Mouse (Mus musculus) T-helper 2 cell (primary cell): ENCODE data around the gene Hpn.

Source experiments
- in situ Hi-C: fragments of 300-600 bp; cut with MboI, MseI; formaldehyde crosslinking; loops from one replicate; pipeline ENCODE4 v1.15.1; 2025; ENCODE audit warnings: high pct_unique_total_duplicates

Hpn gene

GRCm38 (mm10) chr7:31145596-31146160, 30.6 kb upstream of the Hpn start:
- in situ Hi-C loops = no loop called here

GRCm38 (mm10) chr7:31144886-31145285, 29.8 kb upstream of the Hpn start:
- in situ Hi-C loops = no loop called here

- in situ Hi-C loops = no loop called here
These were observed 25.9 kb upstream of the Hpn start for GRCm38 (mm10) chr7:31140941-31141340.

GRCm38 (mm10) chr7:31140302-31140701, 25.2 kb upstream of the Hpn start:
- in situ Hi-C loops = no loop called here

GRCm38 (mm10) chr7:31139765-31140164, 24.7 kb upstream of the Hpn start:
- in situ Hi-C loops = no loop called here

GRCm38 (mm10) chr7:31135717-31136116, 20.6 kb upstream of the Hpn start:
- in situ Hi-C loops = no loop called here

- in situ Hi-C loops = loop anchor here (5.0 kb wide), 1 partner anchor 45 kb away; no protein-coding TSS in a partner anchor
These were observed 16.8 kb upstream of the Hpn start for GRCm38 (mm10) chr7:31131866-31132265.

GRCm38 (mm10) chr7:31130841-31131240, 15.8 kb upstream of the Hpn start:
- in situ Hi-C loops = loop anchor here (5.0 kb wide), 1 partner anchor 46 kb away; no protein-coding TSS in a partner anchor

- in situ Hi-C loops = loop anchor here (5.0 kb wide), 1 partner anchor 47 kb away; no protein-coding TSS in a partner anchor
These were observed 15.1 kb upstream of the Hpn start for GRCm38 (mm10) chr7:31130197-31130596.

- in situ Hi-C loops = no loop called here
These were observed 13.1 kb upstream of the Hpn start for GRCm38 (mm10) chr7:31128157-31128705.

GRCm38 (mm10) chr7:31126851-31127724, 12.0 kb upstream of the Hpn start, which contains the start of gene Scn1b:
Gene Scn1b, minus strand, starts transcription at chr7:31127003.
- in situ Hi-C loops = no loop called here

GRCm38 (mm10) chr7:31126211-31126751, 11.2 kb upstream of the Hpn start:
- in situ Hi-C loops = no loop called here

- in situ Hi-C loops = no loop called here
These were observed 10.0 kb upstream of the Hpn start for GRCm38 (mm10) chr7:31125116-31125515.

GRCm38 (mm10) chr7:31124381-31124780, 9.3 kb upstream of the Hpn start:
- in situ Hi-C loops = no loop called here

- in situ Hi-C loops = no loop called here
These were observed 8.6 kb upstream of the Hpn start for GRCm38 (mm10) chr7:31123697-31124096.

- in situ Hi-C loops = no loop called here
These were observed 7.8 kb upstream of the Hpn start for GRCm38 (mm10) chr7:31122641-31123631.

- in situ Hi-C loops = no loop called here
These were observed 4.5 kb upstream of the Hpn start for GRCm38 (mm10) chr7:31119556-31119955.

GRCm38 (mm10) chr7:31118486-31118885, 3.4 kb upstream of the Hpn start:
- in situ Hi-C loops = no loop called here

GRCm38 (mm10) chr7:31117465-31117864, 2.4 kb upstream of the Hpn start:
- in situ Hi-C loops = no loop called here

- in situ Hi-C loops = no loop called here
These were observed 1.6 kb upstream of the Hpn start for GRCm38 (mm10) chr7:31116721-31117145.

- in situ Hi-C loops = no loop called here
These were observed 525 bp upstream of the Hpn start for GRCm38 (mm10) chr7:31115587-31116043.
